Mouse (Mus musculus): Measurements from ENCODE around the gene Casp8ap2.

Casp8ap2 gene

DNA sequence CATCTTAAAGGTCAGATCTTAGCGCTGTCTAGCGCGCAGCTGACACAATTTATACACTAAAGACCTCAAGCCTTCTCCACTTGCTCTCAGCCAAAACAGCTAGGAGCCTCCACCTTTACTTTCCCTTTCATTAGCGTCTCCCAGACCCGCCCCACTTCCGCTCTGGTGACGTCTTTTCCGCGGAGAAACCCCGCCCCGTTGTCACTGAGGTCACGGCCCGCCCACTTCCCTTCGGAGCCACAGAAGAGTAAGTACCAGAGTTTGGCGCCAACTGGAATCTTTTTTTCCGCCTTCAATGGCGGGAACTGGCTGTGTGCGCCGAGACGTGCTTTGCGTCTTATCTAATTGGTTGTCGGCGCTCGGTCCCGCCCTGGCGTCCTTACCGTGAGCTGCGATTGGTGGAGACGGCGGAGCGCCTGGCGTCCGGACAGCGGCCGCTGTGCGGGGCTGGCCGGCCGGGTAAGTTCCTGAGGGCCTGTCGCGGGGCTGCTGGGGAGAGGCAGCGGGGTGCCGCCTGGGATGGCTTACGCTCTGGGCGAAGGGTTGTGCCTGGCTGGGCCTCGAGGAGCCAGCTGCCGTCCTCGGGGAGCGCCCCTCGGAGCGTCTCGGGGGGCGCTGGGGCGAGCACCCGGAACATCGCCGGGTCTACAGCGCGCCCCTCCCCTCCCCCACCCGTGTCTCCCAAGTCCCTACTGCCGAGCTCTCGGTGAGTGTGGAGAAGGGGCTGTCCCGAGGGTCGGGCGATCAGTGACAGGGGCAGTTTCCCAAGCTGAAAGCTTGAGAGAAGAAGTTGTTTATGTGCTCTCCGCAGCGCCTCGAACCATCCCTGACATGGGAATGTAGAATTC, at the start of gene Casp8ap2:
Gene Casp8ap2 (plus strand): TSS at position 418 of the 848 bp plus-strand sequence.
- DNase-seq (ENCODE audit: low spot score): peak; percentile 100

DNA sequence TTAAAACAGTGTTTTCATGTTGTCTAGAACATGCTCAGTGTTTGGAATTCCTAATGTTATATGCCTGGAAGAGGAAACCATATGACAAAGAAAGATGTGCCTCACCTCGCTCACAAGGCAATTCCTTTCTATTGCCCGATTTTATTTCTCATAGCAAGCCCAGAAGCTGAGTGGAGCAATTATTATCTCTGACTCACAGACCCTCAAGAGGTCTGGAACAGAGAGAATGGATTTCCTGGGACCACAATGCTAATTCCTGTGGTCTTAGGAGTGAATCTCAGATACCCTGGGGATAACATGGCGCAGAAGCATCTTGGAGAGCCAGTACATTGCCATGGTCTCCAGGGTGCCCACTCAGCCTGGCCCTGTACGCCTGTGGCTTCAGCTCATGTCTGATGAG, 46.2 kb upstream of the Casp8ap2 start:
- no peak for DNase-seq (ENCODE audit: low spot score)

DNA sequence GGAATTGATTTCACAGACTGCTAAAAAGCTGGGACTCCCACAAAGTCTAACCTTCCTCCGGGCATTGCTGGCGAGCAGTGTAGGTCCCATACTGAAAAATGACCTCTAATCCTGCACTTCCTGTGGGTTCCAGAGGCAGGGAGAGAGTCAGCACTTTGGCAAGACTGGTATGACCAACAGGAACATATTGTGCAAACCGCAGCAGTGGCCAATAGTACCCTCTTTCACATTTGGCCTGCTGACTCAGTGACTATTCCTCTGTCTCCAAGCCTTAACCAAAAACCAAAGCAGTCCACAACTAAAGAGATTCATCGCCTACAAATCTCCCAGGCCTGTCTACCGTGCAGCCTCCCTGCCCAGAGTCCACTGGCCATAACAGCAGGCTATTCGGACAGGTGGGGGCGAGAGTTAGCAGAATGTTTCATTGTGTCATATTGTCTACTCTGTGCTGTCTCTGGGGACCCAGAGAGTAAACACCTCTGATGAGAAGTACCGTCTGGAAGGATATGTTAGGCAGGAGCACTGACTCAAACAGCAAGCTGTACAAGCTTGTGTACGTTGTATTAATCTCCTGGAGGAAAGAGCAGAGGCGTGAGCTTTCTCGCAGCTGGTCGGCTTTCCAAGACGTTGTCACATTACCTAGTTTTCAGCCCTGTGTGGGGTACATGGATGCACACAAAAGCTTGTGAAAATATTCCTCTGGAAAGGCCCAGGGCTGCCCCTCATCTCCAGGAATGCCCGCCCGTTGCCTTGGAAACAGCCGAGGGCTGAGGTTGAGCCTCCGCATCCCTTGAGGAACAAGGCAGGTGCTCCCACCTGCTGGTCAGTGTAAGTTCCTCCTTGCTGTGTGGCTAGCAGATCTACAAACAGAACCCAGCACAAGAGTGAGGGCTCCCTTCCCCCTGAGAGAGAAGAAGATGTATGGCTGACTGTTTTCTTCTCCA, 45.0 kb upstream of the Casp8ap2 start:
- DNase-seq (ENCODE audit: low spot score): peak; percentile 43

DNA sequence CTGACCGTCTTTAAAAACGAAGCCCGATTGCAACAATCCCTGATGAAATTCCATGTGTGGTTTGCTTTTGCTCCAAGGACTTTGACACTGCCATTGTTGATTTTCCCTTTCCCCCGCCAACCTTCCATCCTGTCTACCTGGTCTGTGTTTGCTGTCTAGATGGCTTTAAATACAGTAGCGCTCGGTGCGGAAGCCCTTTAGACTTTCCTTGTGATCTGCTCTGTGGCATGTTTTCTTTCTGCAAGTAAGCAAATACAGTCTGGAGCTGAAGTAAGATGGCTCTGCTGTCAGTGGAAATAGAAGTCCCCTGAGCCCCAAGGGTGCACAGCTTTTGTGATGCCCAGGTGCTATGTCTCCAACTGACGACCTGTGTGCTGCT, 44.3 kb upstream of the Casp8ap2 start:
- no peak for DNase-seq (ENCODE audit: low spot score)

DNA sequence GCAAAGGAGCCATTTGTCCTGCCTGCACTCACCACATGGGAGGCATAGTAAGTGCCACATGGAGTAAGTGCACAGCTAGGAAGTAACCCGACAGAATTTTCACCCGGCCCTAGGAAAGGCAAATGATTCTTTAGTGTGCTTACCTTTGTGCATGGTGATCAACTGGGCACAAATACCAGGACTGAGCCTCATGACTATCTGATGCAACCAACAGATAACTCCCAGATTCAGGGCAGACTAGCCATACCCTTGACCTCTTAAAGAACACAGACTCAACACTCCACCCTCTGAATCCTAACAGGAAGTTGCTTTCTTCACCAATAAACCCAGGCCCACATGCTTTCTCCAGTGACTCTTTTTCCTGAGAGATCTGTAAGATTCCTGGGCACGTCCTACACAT, 43.8 kb upstream of the Casp8ap2 start:
- no peak for DNase-seq (ENCODE audit: low spot score)

DNA sequence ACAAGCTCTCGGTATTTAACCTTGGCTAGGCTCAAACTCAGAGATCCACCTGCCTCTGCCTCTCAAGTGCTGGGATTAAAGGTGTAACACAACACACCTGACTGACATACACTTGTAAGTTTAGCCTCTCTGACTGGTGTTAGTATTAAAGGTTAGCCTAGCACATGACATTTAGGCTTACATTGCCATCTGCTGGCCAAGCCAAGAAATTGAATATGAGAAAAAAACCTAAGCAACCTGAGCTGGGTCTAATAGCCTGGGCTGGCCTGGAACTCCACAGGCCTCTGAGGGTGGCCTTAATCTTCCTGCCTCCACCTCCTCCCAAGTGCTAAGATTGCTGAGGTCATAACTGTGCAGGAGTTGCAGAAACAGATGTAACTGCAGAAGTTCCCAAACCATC, 43.1 kb upstream of the Casp8ap2 start:
- no peak for DNase-seq (ENCODE audit: low spot score)

DNA sequence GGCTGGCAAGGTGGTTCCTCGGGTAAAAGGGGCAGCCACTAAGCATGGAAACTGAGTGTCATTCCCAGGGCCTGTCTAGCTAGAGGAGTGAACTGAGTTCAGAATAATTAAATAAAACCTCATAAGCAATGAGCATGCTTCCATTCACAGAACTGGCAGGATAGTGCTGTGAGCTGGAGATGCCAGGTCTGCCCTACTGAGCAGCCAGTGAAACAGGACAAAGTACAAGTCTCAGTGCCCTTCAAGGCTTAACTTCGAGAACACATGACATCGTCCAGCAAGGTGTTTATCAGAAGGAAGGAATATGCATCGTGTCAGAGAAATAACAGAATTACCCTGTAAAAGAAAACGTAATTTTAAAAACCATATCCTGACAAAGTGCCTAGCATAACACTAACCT, 41.7 kb upstream of the Casp8ap2 start:
- no peak for DNase-seq (ENCODE audit: low spot score)

DNA sequence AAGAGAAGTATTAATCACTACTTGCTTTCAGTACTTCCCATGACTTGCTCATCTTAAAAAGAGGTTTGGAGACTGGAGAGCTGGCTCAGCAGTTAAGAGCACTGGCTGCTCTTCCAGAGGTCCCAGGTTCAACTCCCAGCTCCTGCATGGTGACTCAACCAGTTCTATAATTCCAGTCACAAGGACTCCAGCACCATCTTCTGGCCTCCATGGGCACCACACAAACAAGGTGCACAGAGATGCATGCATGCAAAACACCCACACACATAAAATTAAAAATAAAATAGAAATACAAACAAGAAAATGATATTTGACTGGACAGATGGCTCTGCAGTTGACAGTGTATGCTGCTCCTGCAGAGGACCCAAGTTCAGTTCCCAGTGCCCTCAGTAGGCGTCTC, 40.6 kb upstream of the Casp8ap2 start:
- DNase-seq (ENCODE audit: low spot score): no peak

DNA sequence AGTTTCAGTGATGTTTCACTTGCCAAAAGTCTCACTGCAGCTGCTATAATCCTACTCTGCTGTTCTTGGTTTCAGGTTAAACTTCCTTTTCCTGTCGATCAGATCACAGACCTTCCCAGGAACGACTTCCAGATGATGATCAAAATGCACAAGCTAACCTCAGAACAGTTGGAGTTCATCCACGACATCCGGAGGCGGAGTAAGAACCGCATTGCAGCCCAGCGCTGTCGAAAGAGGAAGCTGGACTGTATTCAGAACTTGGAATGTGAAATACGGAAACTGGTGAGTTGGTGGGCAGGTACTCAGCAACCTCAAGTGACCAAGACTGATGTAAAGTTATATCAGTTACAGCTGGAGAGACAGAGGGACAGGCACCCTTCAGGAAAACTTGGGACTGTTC, 40.1 kb upstream of the Casp8ap2 start:
- no peak for DNase-seq (ENCODE audit: low spot score)

DNA sequence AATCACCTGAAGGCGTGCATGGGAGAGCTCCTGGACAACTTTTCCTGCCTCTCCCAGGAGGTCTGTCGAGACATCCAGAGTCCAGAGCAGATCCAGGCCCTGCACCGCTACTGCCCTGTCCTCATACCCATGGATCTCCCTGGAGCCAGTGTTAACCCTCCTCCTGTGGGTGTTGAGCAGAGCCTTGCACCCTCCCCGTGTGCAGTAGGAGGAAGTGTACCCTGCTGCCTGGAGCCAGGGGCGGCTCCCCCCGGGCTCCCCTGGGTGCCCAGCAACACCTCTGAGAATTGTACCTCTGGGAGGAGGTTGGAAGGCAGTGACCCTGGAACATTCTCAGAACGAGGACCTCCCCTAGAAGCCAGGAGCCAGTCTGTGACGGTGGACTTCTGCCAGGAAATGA, 35.4 kb upstream of the Casp8ap2 start:
- no peak for DNase-seq (ENCODE audit: low spot score)

DNA sequence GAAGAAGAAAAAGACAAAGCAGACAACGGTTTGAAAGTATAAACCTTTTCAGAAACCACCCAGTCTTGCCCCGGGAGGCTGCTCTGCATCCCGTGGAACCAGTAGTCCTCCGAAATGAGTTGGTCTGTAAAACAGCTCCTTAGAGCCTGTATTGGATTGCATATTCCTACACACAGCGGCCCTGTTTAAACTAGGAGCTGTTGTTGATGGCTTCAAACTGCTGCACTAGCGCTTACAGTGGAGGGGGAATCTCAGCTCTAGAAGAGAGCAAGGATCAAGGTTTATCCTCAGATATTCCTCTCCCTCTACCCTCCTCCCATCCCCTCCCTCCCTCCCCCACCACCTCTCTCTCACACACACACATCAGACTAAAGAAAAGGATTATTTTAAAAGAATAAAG, 31.1 kb upstream of the Casp8ap2 start:
- no peak for DNase-seq (ENCODE audit: low spot score)

DNA sequence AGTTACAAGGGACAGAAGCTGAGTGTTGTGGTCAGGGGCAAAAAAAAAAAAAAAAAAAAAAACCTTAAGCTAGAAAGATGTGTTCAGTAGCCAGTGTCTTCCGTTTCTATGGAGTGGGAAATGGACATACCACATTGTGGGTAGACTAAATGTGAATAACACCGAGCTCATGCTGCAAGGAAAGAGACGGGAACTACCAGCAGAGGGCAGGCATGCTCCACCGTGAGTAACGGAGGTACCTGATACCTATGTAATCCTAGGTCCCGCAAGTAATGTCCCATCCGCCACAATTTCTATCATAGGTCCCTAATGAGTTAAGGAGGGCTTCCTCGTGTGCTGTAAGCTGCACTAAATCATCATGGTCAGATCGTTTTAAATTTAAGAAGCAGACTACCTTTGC, 28.7 kb upstream of the Casp8ap2 start:
- no peak for DNase-seq (ENCODE audit: low spot score)

DNA sequence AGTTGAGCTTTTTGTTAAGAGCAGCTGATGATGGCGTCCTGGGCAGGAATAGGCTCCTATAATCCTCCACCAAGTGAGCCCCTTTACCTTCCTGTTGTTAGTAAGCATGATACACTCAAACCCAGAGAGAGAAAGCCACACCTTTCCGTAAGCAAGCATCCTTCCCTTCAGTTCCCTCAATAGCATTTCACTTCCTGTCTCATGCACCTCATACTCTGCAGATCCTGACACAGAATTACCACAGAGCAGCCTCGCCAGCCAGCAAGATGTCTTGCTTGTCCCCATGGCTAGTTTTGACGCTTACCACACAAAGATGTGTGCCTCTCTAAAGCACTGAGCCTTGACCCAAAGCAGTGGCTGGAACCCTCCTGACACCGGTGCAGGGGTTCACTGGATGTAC, 27.7 kb upstream of the Casp8ap2 start:
- no peak for DNase-seq (ENCODE audit: low spot score)

DNA sequence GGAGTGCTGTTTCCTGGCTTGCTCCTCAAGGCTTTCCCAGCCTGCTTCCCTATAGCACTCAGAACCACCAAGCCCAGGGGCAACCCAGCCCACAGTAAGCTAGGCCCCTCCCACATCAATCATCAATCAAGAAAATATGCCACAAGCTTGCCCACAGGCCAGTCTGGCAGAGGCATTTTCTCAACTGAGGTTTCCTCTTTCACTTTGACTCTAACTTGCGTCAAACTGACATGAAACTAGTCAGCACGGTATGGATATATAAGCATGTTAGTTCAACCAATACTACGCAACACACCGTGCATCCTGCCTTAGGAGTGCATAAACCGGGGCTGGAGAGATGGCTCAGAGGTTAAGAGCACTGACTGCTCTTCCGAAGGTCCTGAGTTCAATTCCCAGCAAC, 27.0 kb upstream of the Casp8ap2 start:
- no peak for DNase-seq (ENCODE audit: low spot score)

DNA sequence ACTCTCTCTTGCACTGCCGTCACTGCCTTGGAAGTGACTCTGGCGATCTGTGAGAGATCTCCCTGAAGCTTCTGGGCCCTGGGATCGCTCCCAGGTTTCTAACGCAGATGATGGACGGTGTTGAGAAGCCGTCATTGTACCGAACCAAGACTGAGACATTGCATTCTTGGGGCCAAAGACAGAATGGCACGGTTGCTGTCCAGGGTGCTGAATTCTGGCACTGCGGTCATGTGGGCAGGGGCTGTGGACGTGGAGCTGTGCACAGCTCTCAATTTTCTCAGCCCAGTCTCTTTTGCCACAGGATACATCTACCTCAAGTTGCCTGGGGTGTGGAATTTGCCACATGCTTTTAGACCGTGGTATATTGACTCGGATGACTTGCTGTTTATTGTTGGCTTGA, 14.1 kb upstream of the Casp8ap2 start:
- DNase-seq (ENCODE audit: low spot score): no peak

DNA sequence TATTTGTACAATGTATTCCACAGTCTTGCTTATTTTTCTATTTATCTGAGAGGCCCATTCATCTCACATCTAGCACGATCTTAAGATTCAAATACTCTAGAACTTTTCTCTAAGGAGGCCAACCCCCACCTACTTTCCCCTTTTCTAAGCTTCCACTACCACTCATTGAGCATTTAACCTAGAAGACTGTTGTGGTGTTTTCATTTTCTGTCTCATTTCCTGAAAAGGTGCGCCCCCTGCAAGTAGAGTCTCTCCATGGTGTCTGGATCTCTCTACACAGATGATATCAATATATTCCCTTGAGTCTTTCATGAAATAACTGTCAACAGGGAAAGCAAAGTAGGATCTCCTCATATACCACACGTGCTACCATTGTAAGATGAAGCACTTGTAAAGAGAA, 12.6 kb upstream of the Casp8ap2 start, which contains the start of gene Gja10:
Gene Gja10 (minus strand): TSS at position 101 of the 400 bp plus-strand sequence.
- no peak for DNase-seq (ENCODE audit: low spot score)

DNA sequence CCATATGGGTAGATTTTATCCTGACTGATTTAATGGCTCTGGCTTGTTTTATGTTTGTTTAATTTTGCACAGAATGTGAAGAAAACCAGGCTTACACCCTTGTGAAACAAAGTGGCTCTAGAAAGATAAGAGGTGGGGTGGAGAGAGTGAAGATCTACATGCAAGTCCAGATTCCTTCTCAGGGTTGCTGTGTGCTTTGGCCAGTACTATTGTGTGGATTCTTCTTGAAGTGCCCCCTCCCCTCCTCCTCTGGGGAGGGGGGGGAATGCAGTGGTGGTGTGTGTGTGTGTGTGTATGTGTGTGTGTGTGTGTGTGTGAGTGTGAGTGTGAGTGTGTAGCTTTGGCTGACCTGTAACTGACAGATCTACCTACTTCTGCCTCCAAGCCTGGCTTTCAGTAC, 6.4 kb downstream of the Casp8ap2 start:
- DNase-seq (ENCODE audit: low spot score): no peak

DNA sequence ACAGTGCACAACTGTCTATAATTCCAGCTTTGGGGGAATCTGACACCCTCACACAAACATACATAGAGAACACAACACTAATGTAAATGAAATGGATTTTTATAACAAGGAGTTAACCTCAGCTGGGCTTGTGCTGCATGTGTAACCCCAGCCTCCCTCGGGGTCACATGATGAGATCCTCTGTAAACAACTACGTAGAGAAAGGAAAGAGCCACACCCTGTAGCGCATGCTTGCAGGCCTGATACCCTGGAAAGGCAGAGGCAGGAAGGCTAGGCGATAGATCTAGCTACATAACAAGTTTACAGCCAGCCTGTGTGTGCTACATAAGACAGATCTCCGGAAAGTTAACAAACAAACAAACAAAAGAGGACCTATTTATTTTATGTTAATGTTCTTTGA, 36.4 kb downstream of the Casp8ap2 start:
- no peak for DNase-seq (ENCODE audit: low spot score)

DNA sequence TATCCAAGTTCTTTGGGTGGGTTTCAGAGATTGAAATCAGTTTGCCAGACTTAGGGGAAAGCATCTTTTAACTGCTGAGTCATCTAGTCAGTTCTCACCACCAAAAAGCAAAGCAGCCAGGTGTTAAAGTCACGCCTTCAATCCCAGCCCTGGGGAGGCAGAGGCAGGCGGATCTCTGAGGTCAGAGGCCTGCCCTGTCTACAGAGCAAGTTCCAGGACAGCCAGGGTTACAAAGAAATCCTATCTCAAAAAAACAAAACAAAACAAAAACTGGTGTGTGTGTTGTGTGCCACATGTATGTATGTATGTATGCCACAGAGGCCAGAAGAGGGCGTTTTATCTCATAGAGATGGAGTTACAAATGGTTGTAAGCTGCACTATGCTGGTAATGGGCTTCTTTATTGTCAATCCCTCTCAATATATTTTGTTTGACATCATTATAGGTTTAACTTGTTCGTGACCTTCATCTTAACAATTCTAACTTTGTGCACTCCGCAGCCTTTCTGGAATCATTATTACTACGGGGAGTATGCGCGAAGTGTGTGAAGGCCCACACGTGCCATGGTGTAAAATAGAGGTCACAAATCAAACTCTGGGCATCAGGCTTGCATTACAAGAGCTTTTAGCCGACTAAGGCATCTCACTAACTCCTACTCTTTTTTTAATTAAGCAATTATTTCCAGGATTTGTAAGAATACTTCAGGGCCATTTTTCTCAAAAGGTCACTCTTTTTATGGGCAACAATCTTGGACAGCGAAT, 41.1 kb downstream of the Casp8ap2 start:
- no peak for DNase-seq (ENCODE audit: low spot score)

DNA sequence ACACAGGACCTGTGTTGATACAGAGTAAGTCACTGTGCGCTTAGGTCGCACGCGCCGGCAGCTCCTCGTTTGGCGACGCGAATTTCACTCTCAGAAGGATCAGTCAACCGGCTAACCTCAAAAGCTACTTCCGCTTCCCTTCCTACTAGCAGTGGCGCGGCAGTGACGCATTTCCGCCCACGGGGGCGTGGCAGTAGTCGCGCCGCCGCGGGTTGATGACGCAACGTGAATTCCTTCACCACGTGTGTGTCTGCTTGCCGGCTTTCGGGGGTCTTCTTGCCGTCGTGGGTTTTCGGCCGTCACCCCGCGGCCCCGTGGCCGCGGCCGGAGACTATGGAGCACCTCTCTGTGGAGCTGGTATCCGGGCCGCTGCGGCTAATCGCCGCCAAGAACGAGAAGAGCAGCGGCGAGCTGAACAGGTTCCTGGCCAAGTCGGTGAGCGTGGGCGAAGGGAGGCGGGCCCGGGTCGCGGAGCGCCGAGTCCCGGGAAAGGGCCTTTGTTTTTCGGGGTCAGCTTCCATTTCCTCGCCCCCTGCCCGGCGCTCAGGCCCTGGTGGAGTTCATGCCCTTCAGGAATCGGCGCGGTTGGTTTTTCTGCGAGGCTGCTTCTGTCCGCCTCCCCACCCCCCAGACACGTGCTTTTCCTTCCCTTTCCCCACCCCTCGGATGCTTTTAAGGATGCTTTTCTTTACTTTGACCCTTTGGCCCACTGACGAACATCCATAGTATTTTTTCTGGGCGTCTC, 41.8 kb downstream of the Casp8ap2 start, which contains the start of gene Mdn1:
Gene Mdn1 (plus strand): TSS at position 202 of the 745 bp plus-strand sequence.
- DNase-seq (ENCODE audit: low spot score): peak; percentile 97

DNA sequence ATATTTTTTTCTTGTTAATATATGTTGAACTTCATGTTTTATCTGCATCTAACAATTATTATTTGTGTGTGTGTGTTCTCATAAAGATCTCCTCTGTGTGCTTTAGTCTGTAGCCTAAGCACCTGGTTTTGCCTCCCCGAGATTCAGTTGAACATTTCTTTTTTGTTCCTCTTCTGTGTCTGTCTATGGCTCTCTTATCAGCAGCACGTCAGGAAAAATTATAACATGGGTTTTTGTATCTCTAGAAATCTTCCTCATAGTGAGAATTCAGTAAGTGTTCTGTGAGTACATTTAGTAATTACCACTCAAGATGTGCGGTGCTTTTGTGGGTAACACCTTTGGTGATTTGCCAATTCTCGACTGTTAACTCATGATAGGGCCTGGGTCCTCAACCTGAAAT, 50.6 kb downstream of the Casp8ap2 start:
- DNase-seq (ENCODE audit: low spot score): no peak

DNA sequence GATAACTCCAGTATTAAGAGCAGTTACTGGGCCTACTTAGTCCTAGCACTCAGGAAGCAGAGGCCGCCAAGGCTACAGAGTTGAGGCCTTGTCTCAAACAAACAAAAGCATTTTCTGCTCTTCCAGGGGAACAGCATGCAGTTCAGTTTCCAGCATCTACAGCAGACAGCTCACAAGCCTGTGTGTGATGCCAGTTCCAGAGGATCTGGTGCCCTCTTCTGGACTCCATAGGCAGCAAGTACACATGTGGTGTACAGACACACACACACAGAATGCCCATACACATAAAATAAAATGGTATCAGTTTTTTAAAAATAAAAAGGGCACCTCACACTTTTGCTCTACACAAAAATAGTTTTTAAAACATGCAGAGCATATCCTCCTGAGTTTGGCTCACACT, 53.0 kb downstream of the Casp8ap2 start:
- no peak for DNase-seq (ENCODE audit: low spot score)
